Mouse (Mus musculus) layer of hippocampus, postnatal 36 days (tissue): ENCODE results near the gene Tspan13. TPM values are rescaled to one million over a fixed set of nuclear protein-coding genes. Genes with fewer than 3 reads are reported as not detected.

ENCODE experiments used
- DNase-seq, 2 experiments: peaks; one replicate each; pipeline ENCODE4 v3.0.0; 2022
- total RNA-seq, 2 experiments: library from RNA; stranded (reverse); gene quantifications; 2 replicates each; pipeline ENCODE4 v1.2.3; 2021

Gene Tspan13
- 100 to 1,000 TPM; 280 to 297 TPM for total RNA-seq

GRCm38 (mm10) chr12:36042348-36042778 is at the start of gene Tspan13:
Gene Tspan13, minus strand, starts transcription at chr12:36042500.
- peak; percentile 90 for DNase-seq

- DNase-seq = no peak
These were observed 49.7 kb upstream of the Tspan13 start for GRCm38 (mm10) chr12:36091964-36092363.

- DNase-seq = no peak
These were observed 46.9 kb upstream of the Tspan13 start for GRCm38 (mm10) chr12:36089221-36089620.

- no peak for DNase-seq
These were observed 46.5 kb upstream of the Tspan13 start for GRCm38 (mm10) chr12:36088804-36089203.

- no peak for DNase-seq
These were observed 43.1 kb upstream of the Tspan13 start for GRCm38 (mm10) chr12:36085380-36085779.

- no peak for DNase-seq
These were observed 36.0 kb upstream of the Tspan13 start for GRCm38 (mm10) chr12:36078101-36078899.

- no peak for DNase-seq
These were observed 30.6 kb upstream of the Tspan13 start for GRCm38 (mm10) chr12:36072860-36073259.

GRCm38 (mm10) chr12:36070231-36070630 is 27.9 kb upstream of the Tspan13 start:
- no peak for DNase-seq

GRCm38 (mm10) chr12:36067538-36067937 is 25.2 kb upstream of the Tspan13 start:
- DNase-seq = no peak

- peak in 1 of 2 experiments; percentile 14 for DNase-seq
These were observed 23.6 kb upstream of the Tspan13 start for GRCm38 (mm10) chr12:36065911-36066310.

- no peak for DNase-seq
These were observed 15.4 kb upstream of the Tspan13 start for GRCm38 (mm10) chr12:36057699-36058098.

GRCm38 (mm10) chr12:36050276-36050675 is 8.0 kb upstream of the Tspan13 start:
- no peak for DNase-seq

- DNase-seq = no peak
These were observed 5.3 kb upstream of the Tspan13 start for GRCm38 (mm10) chr12:36047593-36047992.

- no peak for DNase-seq
These were observed 3.9 kb upstream of the Tspan13 start for GRCm38 (mm10) chr12:36046196-36046595.

- no peak for DNase-seq
These were observed 2.4 kb upstream of the Tspan13 start for GRCm38 (mm10) chr12:36044691-36045090.

- DNase-seq = peak; percentile 60 to 63
These were observed 475 bp downstream of the Tspan13 start for GRCm38 (mm10) chr12:36041703-36042347.

GRCm38 (mm10) chr12:36041281-36041589 is 1.1 kb downstream of the Tspan13 start:
- DNase-seq = no peak

- DNase-seq = no peak
These were observed 1.6 kb downstream of the Tspan13 start for GRCm38 (mm10) chr12:36040571-36041280.

GRCm38 (mm10) chr12:36039541-36040084 is 2.7 kb downstream of the Tspan13 start:
- DNase-seq = no peak

- DNase-seq = no peak
These were observed 5.5 kb downstream of the Tspan13 start for GRCm38 (mm10) chr12:36036776-36037175.

- DNase-seq = no peak
These were observed 6.2 kb downstream of the Tspan13 start for GRCm38 (mm10) chr12:36036121-36036520.

GRCm38 (mm10) chr12:36035501-36035900 is 6.8 kb downstream of the Tspan13 start:
- no peak for DNase-seq

- DNase-seq = no peak
These were observed 9.9 kb downstream of the Tspan13 start for GRCm38 (mm10) chr12:36032419-36032818.
